Mouse (Mus musculus) yolk sac, embryonic 10.5 days (tissue): ENCODE results near the gene Cenpt.
A peak's percentile ranks its signal among the peaks of the same experiment; 100 is the strongest.
"Not testable (repeated sequence)": the region's sequence is repeated elsewhere in the genome, so short reads cannot be mapped to it uniquely, and the experiment has no call there.

ENCODE experiments used
- DNase-seq: peaks from one replicate; pipeline ENCODE4 v3.0.0-alpha.2; 2017; ENCODE audit warnings: low spot score

Cenpt gene

DNA sequence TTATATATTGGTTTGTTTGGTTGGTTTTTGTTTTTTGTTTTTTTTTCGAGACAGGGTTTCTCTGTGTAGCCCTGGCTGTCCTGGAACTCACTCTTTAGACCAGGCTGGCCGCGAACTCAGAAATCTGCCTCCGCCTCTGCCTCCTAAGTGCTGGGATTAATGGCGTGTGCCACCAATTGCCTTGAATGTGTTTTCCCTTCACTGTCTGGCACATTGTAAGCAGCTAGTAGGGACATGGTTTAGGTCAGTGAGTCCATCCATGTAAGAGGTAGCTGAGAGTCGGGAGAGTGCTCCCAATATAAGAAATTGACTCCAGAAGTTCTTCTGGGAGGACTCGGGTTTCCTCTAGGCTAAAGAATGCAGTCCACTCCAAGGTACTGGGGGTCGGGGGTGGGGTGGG, 1.2 kb upstream of the Cenpt start:
- DNase-seq: no peak

DNA sequence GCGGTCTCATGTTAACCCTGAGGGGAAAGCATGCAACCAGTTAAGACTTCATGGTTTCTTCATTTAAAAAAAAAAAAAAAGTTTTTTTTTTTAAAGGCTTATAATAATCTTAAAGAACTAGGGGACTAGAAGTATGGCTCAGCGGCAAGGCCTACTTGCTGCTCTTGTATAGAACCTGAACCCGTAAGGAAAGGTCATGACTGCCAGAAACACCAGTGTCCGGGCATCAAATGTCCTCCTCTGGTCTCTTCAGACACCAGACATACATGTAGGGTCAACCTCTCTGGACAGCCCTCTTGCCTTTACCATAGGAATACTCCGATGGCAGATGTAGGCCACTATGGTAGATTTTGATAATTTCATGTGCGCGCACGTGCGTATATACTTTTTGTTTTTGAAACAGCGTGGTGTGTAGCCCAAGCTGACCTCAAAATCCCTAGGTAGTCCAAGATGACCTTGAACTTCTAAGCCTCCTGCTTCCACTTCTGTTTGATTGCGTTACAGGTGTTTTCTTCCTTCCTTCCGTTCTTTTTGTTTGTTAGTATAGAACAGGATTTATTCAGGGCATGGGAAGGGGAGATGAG, 840 bp downstream of the Cenpt start:
- no peak for DNase-seq

DNA sequence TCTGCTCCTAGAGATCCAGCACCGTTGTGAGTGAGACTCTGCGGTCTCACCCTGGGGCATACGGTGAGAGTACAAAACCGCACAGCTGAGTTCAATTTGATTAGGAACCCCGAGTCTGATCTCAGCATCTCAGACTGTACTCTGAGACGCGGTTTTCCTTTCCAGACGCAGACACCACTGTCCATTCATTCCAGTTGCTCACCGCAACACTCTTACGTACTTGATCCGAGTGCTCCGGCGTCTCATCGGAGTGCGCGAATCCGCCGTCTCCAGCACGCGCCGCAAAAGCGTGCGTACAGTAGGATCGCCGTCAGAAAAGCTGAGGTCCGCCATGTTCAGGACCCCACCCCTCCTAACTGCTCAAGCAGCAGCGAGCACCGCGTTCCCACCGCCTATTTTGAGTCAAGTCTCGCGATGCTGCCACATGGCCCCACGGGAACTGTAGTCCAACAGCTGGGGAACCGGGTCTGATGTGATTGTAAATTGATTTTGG, 1.4 kb downstream of the Cenpt start:
- DNase-seq: peak; percentile 92

DNA sequence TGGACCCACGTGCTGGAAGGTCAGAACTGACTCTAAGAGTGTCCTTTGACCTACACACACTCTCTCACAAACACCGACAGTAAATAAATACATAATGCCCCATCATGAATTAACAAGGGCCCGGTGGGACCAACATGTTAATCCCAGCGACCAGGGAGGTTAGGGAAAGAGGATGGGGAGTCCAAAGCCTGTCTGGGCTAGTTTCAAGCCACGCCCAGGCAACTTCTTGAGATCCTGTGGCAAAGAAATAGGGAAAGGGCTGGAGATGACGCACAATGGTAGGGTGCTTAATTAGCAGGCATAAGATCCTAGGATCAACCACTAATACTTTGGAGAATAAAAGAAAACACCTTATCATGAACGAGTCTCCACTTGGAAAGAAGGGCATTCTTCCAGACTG, 2.5 kb downstream of the Cenpt start:
- peak; percentile 67 for DNase-seq

DNA sequence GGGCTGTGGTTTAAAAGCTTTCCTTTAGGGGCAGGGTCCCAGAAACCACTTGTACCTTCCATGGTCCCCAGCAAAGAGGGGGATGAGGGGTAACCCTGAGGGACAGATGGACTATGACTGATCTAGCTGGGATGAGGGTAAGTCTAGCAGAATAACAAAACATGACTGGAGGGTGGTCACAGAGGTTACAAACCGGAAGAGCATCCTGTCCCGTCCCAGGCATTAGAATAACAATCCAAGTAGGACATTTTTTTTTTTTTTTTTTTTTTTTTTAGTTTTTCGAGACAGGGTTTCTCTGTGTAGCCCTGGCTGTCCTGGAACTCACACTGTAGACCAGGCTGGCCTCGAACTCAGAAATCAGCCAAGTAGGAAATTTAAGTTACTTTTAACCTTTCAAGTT, 3.1 kb downstream of the Cenpt start:
- DNase-seq: no peak

GRCm38 (mm10) chr8:105846678-105847077, 6.4 kb downstream of the Cenpt start:
- DNase-seq: no peak

DNA sequence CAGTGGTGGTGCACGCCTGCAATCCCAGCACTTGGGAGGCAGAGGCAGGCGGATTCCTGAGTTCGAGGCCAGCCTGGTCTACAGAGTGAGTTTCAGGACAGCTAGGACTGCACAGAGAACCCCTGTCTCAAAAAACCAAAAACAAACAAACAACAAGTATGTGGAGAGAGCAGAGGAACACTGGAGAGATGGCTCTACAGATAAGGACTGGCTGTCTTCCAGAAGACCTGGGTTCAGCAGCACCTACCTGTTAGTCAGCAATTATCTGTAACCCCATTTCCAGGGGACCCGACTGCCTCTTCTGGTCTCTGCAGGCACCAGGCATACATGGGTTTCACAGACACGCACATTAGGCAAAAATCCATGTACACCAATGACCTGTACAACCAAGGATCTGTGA, 13.9 kb downstream of the Cenpt start:
- no peak for DNase-seq

- no peak for DNase-seq
Observed at GRCm38 (mm10) chr8:105836991-105837390, 16.1 kb downstream of the Cenpt start.

- DNase-seq: peak; percentile 26
Observed at GRCm38 (mm10) chr8:105835318-105835717, 17.8 kb downstream of the Cenpt start.

- DNase-seq: not testable (repeated sequence)
Observed at GRCm38 (mm10) chr8:105833740-105834139, 19.3 kb downstream of the Cenpt start.

DNA sequence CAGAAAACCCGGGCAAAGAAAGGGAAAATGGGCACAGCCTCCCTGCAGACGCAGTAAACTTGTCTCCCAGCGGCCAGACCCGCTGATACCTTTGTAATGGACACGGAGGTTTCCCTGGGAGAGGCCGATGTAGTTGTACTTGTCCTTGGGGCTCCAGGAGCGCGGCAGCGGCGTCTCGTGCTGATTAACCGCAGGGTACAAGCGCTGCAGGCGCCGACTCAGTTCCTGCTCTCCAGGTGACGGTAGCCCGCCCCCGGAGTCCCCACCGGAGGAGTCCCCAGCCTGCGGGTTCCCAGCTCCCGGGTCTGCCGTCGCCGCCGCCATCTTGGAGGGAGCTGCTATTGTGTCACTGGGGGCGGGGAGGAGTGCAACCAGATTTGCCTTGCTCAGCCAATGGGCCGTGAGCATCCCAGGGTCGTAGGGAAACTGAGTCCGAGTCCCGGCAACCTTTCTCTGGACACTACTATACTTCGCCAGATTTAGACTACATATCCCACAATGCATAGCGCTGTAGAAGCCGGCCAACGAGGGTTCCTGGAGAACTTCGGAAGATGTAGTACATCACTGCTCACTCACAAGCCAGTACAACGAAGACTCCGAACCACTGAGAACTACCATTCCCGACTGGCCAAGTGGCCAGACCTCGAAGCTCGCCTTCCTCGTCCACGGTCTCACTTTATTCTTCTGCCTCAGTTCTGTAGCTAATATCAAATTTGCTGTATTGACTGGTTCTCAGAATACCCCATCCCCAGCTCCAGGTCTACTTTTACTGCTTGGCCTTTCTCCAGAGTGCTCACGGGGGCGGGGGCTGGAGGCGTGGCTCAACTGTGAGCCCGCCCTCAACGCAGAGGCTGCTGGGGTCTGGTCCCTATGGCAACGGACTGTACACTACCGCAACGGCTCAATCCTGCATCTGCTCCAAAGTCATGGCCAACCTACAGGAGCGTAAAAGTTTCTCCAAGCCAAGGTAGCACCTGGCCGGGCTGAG, 25.9 kb downstream of the Cenpt start, which contains the start of the genes Ranbp10 and Tsnaxip1:
Gene Ranbp10 (minus strand): TSS at position 490 of the 988 bp plus-strand sequence.
Gene Tsnaxip1 (plus strand): TSS at position 871 of the 988 bp plus-strand sequence.
- peak; percentile 98 for DNase-seq

- DNase-seq: no peak
Observed at GRCm38 (mm10) chr8:105826379-105826778, 26.7 kb downstream of the Cenpt start.

GRCm38 (mm10) chr8:105825506-105825905, 27.6 kb downstream of the Cenpt start:
- DNase-seq: no peak

DNA sequence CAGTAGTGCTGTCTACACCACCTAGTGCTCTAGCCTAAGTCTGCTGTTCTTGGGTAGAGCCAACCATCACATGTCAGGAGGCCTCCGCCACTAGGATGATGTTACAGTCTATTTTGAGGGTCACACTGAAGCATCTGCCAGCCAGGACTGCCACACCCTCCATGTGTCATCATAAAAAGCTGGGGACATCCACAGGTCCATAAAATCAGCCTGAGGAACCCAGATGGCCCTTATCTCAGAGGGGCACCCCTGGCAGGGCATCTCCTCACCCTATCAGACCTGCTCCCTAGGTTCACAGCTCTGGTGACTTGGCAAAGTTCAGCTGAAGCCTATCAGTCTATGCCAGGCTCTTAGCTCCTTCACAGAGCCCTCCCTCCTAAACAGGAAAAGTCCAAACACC, 32.2 kb downstream of the Cenpt start:
- no peak for DNase-seq

DNA sequence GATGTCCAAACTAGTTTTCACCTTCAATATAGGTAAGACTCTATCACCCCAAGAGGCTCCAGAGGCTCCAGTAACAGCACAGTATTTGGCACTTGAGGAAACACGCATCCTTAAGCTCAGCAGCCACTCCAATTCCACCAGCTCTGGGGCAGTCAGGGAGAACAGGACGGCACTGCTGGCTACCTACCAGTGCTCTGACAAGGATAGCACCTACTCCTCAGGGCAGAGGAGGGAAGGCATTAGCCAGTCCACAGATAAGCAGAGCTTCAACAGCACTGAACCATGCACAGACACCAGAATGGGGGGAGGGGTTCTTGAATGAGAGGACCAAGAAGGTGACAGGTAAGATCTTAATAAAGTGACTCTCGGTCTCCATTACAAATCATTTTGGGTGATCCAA, 33.4 kb downstream of the Cenpt start:
- no peak for DNase-seq

GRCm38 (mm10) chr8:105813241-105813640, 39.8 kb downstream of the Cenpt start:
- DNase-seq: no peak

DNA sequence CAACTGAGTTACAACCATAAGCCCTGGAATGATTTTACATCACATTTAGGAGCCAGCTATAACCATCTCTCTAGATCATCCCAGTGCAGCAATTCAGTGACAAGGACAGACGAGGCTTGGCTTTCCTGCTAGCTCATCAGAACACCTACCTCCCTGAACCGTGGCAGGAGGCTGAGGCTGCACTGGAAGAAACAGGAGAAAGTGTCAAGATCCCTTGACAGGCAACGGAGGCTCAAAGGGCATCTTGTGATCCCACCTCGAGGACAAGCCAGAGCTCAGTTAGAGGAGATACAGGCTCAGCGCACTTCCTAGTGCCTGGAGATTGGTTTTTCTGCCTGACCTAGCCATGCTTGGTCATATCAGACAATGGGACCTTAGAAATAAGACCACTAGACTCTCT, 40.6 kb downstream of the Cenpt start:
- no peak for DNase-seq

DNA sequence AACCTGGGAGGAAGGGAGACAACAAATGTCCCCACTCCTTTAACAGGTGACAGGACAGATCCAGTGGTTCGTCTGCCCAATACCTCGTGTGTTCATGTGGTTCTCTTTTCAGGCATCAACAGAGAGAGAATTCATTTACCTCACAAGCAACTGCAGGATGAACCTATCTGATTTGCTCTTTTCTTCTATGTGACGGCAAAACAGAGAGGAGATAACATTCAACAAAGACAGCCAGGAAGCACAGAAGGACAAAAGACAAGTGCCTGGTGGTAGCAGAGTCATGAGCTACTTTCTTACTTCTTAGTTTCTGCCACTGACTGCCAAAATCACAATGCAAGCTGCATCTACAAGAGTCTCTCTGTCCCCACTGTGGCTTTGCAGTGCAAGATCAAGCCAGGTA, 41.5 kb downstream of the Cenpt start:
- no peak for DNase-seq

GRCm38 (mm10) chr8:105811061-105811460, 42.0 kb downstream of the Cenpt start:
- no peak for DNase-seq

- no peak for DNase-seq
Observed at GRCm38 (mm10) chr8:105810245-105810786, 42.8 kb downstream of the Cenpt start.

DNA sequence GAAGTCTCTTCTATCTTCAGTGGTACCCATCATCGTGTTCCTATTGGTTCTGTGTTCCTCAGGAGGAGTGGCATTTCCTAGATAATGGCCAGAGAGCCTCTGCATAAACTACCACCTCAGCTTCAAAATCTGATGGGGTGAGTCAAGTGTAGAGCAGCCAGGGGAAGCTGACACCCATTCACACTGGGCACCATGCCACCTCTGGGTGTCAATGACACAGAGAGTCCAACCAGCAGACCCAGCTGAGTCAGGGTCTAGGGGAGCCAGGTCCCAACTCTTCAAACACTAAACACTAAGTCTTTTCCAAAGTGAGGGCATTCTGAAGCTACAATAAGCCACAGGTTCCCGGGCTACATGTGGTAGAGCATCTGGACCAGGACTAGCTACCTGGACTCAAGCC, 44.6 kb downstream of the Cenpt start:
- DNase-seq: no peak

DNA sequence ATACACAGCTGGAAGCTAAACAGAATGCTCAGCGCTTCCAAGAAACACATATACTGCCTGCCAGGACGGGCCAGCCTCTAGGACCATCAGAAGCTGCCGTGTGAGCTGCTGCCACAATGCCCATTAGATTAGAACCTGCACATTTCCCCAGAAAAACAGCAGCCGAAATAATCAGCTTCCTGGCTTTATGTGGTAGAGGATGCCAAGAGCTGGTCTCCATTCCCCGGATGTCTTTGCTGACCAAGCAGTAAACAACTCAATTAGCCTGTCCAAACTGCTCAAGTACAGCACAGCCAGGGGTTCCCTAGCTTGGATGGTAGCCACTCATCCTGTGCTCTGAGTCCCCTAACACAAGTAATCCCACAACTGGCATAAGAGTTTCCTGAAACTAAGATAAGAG, 45.3 kb downstream of the Cenpt start:
- DNase-seq: no peak

DNA sequence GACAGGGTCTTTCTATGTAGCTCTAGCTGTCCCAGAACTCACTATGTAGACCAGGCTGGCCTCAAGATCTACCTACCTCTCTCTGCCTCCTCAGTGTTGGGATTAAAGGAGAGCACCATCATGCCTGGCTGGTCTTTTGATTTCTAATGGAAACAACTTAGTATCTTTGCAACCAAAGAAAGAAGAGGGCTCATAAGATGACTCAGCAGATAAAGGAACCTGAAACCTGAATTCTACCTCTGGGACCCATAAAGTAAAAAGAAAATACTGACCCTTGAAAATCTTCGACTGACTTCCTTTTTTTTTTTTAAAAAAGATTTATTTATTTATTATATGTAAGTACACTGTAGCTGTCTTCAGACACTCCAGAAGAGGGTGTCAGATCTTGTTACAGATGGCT, 47.1 kb downstream of the Cenpt start:
- no peak for DNase-seq
